Mouse (Mus musculus): ENCODE data around the gene Grm3. TPM values are rescaled to one million over a fixed set of nuclear protein-coding genes. Genes with fewer than 3 reads are reported as not detected.
A peak's percentile ranks its signal among the peaks of the same experiment; 100 is the strongest.

Grm3 gene
- polyA plus RNA-seq (2012; rRNA removed), result 15.9 and 17.7 TPM in 2 replicates

DNA sequence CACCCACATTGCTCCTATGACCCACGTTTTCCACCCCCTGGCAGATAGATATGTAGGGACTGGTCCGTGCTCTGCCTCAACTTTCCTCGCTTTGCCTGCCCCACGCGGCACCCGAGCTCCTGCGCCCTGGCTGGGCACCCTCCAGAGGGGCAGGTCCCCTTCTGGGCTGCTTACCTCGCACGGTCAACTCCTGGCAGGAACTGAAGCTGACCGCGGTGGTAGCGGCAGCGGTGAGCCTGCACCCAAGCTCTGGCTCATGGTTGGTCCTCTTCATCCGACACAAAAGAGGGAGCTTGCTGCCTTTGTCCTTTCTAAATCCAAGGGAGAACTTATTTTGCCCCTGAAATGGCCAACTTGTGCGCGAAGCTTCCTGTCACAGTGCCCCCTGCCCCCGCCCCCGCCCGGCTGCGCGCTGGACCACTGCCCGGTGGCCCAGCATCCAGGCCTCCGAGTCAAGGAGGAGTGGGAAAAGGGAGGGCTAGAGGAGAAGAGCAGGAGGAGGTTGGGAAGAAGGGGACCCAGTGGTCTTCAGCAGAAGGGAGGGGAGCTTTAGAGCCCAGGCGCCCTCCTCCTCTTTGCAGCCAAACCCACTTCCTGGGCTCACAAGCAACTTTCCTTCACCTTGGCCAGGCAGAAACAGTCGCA, at the start of gene Grm3:
Gene Grm3 (minus strand): TSS at position 215 of the 645 bp plus-strand sequence.
- peak; percentile 12 to 30 for DNase-seq

DNA sequence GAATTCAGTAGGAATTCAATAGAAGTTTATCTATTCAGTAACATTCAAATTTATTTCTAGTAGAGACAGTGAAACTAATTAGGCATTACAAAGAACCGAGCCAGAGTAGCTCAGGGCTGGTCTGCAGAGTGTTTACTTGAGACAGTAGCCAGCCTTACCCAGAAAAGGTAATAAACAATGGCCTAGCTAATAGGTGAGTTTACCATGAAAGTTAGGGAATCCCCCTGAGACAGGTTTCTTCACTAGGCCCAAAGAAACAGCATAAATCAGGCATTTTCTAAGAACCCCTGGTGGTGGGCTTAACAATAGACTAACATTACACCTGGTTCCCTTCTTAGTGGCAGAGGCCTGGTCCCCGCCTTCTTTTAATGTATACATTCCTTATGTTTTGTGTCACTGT, 30.8 kb upstream of the Grm3 start:
- H3K27ac ChIP-seq (ENCODE audit: insufficient read depth, low read length), result no peak overlapping the region
- WGBS, result 71% methylated on average over 2 of the region's 2 CpGs
- H3K4me1 ChIP-seq (ENCODE audit: control insufficient read depth, insufficient read depth, low read length), result no peaks in the 10 kb centered on the region
- TF ChIP-seq CTCF (IDR thresholded peaks at IDR 0.05; ENCODE audit: borderline replicate concordance, insufficient read depth, low read depth, low read length), result no peak
- TF ChIP-seq POLR2A (IDR thresholded peaks at IDR 0.05; ENCODE audit: borderline replicate concordance, insufficient read depth, low read length), result no peak
- H3K4me3 ChIP-seq (replicated peaks; ENCODE audit: insufficient read depth, low read depth, low read length), result no peak overlapping the region
- no peak for DNase-seq
- H3K27me3 ChIP-seq (ENCODE audit: control insufficient read depth, insufficient read depth, low read length), result no peaks in the 10 kb centered on the region

More for the DNA sequence above, at the start of gene Grm3:
- 1% methylated on average over 25 of the region's 25 CpGs for WGBS
- H3K27ac ChIP-seq (ENCODE audit: insufficient read depth, low read length), result peak within 1 kb of the TSS; percentile 23; the same call in 1 of the 2 replicates
- no peaks in the 10 kb centered on the region for H3K4me1 ChIP-seq (ENCODE audit: control insufficient read depth, insufficient read depth, low read length)
- peak within 1 kb of the TSS; percentile 61 for H3K4me3 ChIP-seq (replicated peaks; ENCODE audit: insufficient read depth, low read depth, low read length)
- H3K27me3 ChIP-seq (ENCODE audit: control insufficient read depth, insufficient read depth, low read length), result no peaks in the 10 kb centered on the region
- no peak for TF ChIP-seq CTCF (IDR thresholded peaks at IDR 0.05; ENCODE audit: borderline replicate concordance, insufficient read depth, low read depth, low read length)
- TF ChIP-seq POLR2A (IDR thresholded peaks at IDR 0.05; ENCODE audit: borderline replicate concordance, insufficient read depth, low read length), result no peak

DNA sequence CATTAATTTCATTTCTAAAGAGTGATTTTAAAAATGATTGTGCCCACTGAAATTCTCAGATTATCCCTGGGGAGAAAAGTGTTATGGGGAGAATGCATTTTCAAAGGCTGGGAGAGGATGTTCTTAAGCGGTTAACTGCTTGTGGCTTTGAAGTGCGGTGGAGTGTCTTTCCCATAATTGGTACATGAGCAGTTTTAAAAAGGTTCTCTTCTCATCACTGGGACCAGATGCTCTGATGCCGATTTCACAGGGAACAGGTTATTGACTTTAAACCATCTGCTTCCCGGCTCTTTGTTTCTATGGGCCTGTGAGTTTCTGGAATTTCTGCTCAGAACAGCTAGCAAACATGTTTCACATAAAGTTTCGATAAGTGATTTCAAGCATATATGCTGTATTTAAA, 23.2 kb upstream of the Grm3 start:
- no peak overlapping the region for H3K27ac ChIP-seq (ENCODE audit: insufficient read depth, low read length)
- H3K4me3 ChIP-seq (replicated peaks; ENCODE audit: insufficient read depth, low read depth, low read length), result no peak overlapping the region
- H3K27me3 ChIP-seq (ENCODE audit: control insufficient read depth, insufficient read depth, low read length), result no peaks in the 10 kb centered on the region
- no peak for DNase-seq
- TF ChIP-seq POLR2A (IDR thresholded peaks at IDR 0.05; ENCODE audit: borderline replicate concordance, insufficient read depth, low read length), result no peak
- TF ChIP-seq CTCF (IDR thresholded peaks at IDR 0.05; ENCODE audit: borderline replicate concordance, insufficient read depth, low read depth, low read length), result no peak
- WGBS, result 57% methylated on average over 5 of the region's 5 CpGs
- no peaks in the 10 kb centered on the region for H3K4me1 ChIP-seq (ENCODE audit: control insufficient read depth, insufficient read depth, low read length)

DNA sequence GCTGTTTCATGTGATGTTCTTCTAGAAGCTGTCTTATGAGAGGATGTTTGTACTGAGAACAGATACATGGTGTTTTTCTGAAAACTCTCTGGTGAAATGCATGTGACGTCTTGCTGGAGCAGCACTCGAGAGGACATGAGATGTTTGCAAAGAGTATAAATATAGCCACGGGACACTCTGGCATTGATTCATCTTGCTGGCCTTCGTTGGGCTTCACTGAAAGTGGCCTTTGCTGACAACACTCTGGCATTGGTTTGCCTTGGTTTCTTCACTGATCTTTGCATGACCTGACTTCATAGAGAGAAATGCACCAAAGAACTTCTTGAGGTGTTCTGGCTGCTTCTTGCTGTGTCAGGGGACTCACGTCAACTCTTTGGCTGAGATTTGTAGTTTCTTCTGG, 19.1 kb upstream of the Grm3 start:
- Histone ChIP-seq H3K27ac (ENCODE audit: insufficient read depth, low read length) (no peak overlapping the region), H3K4me3 (replicated peaks; ENCODE audit: insufficient read depth, low read depth, low read length) (no peak overlapping the region), H3K27me3 (ENCODE audit: control insufficient read depth, insufficient read depth, low read length) (no peaks in the 10 kb centered on the region), H3K4me1 (ENCODE audit: control insufficient read depth, insufficient read depth, low read length) (no peaks in the 10 kb centered on the region)
- DNase-seq, result no peak
- TF ChIP-seq POLR2A (IDR thresholded peaks at IDR 0.05; ENCODE audit: borderline replicate concordance, insufficient read depth, low read length) (no peak), CTCF (IDR thresholded peaks at IDR 0.05; ENCODE audit: borderline replicate concordance, insufficient read depth, low read depth, low read length) (no peak)
- 85% methylated on average over 5 of the region's 5 CpGs for WGBS

DNA sequence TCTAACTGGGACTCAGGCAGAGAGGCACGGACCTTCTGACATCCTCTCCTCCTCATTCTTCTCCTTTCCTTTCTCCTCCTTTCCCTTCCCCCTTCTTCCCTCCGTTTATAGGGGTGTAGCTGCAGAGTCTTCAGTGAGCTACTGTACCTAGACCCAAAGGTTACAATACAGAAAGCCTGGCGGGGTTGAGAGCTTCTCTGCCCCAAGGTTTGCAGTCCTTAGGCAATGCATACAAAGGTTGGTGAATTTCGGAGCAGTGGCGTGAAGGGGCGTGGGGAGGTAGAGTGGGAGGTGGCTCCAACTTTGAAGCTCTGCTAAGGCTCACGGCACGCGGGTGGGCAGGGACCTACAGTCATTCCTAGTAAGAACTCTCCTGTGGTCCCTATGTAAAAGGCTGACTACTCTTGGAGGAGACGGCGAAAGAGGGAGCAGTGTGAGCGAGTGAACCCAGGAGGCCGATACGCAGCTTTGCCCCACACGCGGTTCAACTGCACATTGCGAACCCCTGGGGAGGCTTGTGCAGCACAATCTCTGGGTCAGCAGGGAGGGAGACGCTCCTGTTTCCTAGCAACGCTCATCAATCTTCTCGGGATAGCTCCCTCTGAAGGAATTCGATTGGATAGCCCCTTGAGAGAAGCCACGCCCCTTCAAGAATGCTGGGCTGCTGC, 765 bp upstream of the Grm3 start:
- H3K27ac ChIP-seq (ENCODE audit: insufficient read depth, low read length), result no peak overlapping the region
- H3K27me3 ChIP-seq (ENCODE audit: control insufficient read depth, insufficient read depth, low read length), result no peaks in the 10 kb centered on the region
- no peaks in the 10 kb centered on the region for H3K4me1 ChIP-seq (ENCODE audit: control insufficient read depth, insufficient read depth, low read length)
- peak; percentile 56 to 69 for DNase-seq
- under 1% methylated on average over 22 of the region's 22 CpGs for WGBS
- peak overlapping the region; percentile 61 for H3K4me3 ChIP-seq (replicated peaks; ENCODE audit: insufficient read depth, low read depth, low read length)
- no peak for TF ChIP-seq CTCF (IDR thresholded peaks at IDR 0.05; ENCODE audit: borderline replicate concordance, insufficient read depth, low read depth, low read length)
- TF ChIP-seq POLR2A (IDR thresholded peaks at IDR 0.05; ENCODE audit: borderline replicate concordance, insufficient read depth, low read length), result no peak

DNA sequence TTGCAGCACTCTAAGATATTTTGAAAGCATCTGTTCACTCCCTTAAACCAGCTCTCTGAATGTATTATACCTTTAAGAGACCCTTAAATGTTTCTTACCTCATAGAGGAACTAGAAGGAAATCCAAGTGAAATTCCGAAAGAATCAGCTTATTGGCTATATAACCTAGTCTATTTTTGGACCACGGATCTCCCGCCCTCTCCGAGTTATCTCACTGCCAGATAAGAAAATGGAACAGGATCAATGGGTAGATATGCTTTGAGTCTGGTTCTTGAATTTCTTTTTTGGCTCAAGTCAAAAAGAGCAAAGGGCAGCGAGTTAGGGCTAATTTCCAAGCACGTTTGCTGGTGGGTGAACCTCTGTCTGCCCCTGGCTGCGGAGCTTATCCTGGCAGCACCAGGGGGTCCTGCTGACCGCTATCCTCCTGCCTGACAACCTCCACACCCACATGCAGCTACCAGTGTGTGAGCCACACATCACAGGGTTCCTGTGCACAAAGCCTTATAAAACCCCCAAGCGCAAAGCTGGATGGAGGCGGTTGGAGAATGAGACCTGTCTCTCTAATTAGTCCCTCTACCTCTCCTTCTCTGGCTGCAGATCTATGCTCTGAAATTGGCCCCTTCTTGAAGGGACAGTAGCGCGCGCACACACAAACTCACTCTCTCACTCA, 549 bp downstream of the Grm3 start:
- 10% methylated on average over 13 of the region's 13 CpGs for WGBS
- peak; percentile 7 to 16 for DNase-seq
- TF ChIP-seq CTCF (IDR thresholded peaks at IDR 0.05; ENCODE audit: borderline replicate concordance, insufficient read depth, low read depth, low read length), result no peak
- Histone ChIP-seq H3K4me1 (ENCODE audit: control insufficient read depth, insufficient read depth, low read length) (no peaks in the 10 kb centered on the region), H3K27me3 (ENCODE audit: control insufficient read depth, insufficient read depth, low read length) (no peaks in the 10 kb centered on the region), H3K27ac (ENCODE audit: insufficient read depth, low read length) (peak overlapping the region; percentile 22; the same call in 1 of the 2 replicates), H3K4me3 (replicated peaks; ENCODE audit: insufficient read depth, low read depth, low read length) (peak overlapping the region; percentile 61)

DNA sequence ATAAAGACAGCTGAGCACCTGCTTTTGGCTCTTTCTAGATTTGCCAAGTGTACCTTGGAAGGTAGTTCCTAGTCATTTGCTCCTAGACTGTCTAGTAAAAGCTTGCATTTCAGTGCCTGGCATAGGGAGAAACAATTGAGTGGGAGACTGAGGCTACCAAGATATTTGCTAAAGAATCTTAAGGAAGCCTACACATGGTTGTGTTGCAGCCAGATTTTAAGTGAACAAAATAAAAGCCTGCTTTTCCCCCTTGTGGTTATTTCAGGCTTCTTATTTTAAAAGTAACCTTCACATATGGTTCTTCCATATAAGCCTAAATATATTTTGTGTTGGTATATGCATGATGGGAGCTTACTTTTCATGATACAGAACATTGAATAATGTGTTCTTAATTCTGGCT, 3.8 kb downstream of the Grm3 start:
- Histone ChIP-seq H3K27me3 (ENCODE audit: control insufficient read depth, insufficient read depth, low read length) (no peaks in the 10 kb centered on the region), H3K4me1 (ENCODE audit: control insufficient read depth, insufficient read depth, low read length) (no peaks in the 10 kb centered on the region), H3K4me3 (replicated peaks; ENCODE audit: insufficient read depth, low read depth, low read length) (no peak overlapping the region), H3K27ac (ENCODE audit: insufficient read depth, low read length) (no peak overlapping the region)
- TF ChIP-seq CTCF (IDR thresholded peaks at IDR 0.05; ENCODE audit: borderline replicate concordance, insufficient read depth, low read depth, low read length) (no peak), POLR2A (IDR thresholded peaks at IDR 0.05; ENCODE audit: borderline replicate concordance, insufficient read depth, low read length) (no peak)
- no peak for DNase-seq
